Mouse (Mus musculus): Measurements from ENCODE around the gene Sptbn1. TPM values are rescaled to one million over a fixed set of nuclear protein-coding genes. Genes with fewer than 3 reads are reported as not detected.

Sptbn1 gene
- total and polyA plus RNA-seq, 2 experiments from 2014 or later: 150 to 328 TPM

- Histone ChIP-seq H3K4me1 (ENCODE audit: insufficient read depth) (no peaks in the 10 kb centered on the region), H3K9me3 (ENCODE audit: low read length) (no peaks in the 10 kb centered on the region), H3K36me3 (ENCODE audit: insufficient read depth) (no peaks in the 10 kb centered on the region), H3K27ac (ENCODE audit: low read depth, low read length) (no peak overlapping the region), H3K27me3 (ENCODE audit: insufficient read depth, low read length) (no peaks in the 10 kb centered on the region), H3K4me2 (ENCODE audit: low read depth) (no peak overlapping the region), H3K9ac (no peak overlapping the region), H3K4me3 (ENCODE audit: low read depth, low read length) (no peak overlapping the region)
- DNase-seq: no peak
- ATAC-seq: no peak
- TF ChIP-seq CTCF (IDR thresholded peaks at IDR 0.05; ENCODE audit: low read depth): no peak
- WGBS: 97% methylated on average over 3 of the region's 3 CpGs
Measured at GRCm38 (mm10) chr11:30190119-30190518, 77.9 kb downstream of the Sptbn1 start.

- no peaks in the 10 kb centered on the region for H3K9me3 ChIP-seq (ENCODE audit: low read length)
- no peaks in the 10 kb centered on the region for H3K27me3 ChIP-seq (ENCODE audit: insufficient read depth, low read length)
- no peak for TF ChIP-seq CTCF (IDR thresholded peaks at IDR 0.05; ENCODE audit: low read depth)
- no peak overlapping the region for H3K4me2 ChIP-seq (ENCODE audit: low read depth)
- H3K9ac ChIP-seq: no peak overlapping the region
- no peaks in the 10 kb centered on the region for H3K4me1 ChIP-seq (ENCODE audit: insufficient read depth)
- no peak overlapping the region for H3K4me3 ChIP-seq (ENCODE audit: low read depth, low read length)
- ATAC-seq (no peak), DNase-seq (no peak)
- no peak overlapping the region for H3K27ac ChIP-seq (ENCODE audit: low read depth, low read length)
- H3K36me3 ChIP-seq (ENCODE audit: insufficient read depth): peaks cover 5% of the 10 kb centered on the region; the same call in 1 of the 2 replicates
- 53% methylated on average over 4 of the region's 4 CpGs for WGBS
Measured at GRCm38 (mm10) chr11:30186902-30187470, 81.0 kb downstream of the Sptbn1 start.

DNA sequence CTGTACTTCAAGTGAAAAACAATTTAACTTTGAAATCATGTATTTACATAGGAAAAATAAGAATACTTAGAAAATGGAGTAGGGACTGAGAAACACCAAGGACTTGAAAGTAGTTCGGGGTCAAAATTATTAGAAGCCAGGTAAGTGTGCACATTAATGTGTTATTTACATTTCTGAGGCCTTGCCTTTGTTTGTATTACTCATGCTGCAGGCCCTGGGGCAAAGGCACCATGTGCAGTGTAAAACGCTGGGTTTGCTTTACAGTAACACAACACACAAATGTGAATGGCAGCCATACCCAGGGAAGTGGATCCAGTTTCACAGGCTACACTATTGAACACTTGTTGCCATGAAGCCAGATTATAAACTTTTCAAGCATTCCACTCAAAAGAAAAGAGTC lies 83.4 kb downstream of the Sptbn1 start:
- Histone ChIP-seq H3K27me3 (ENCODE audit: insufficient read depth, low read length) (no peaks in the 10 kb centered on the region), H3K36me3 (ENCODE audit: insufficient read depth) (peaks cover 5% of the 10 kb centered on the region; the same call in 1 of the 2 replicates), H3K27ac (ENCODE audit: low read depth, low read length) (no peak overlapping the region), H3K9ac (no peak overlapping the region), H3K9me3 (ENCODE audit: low read length) (no peaks in the 10 kb centered on the region), H3K4me2 (ENCODE audit: low read depth) (no peak overlapping the region), H3K4me1 (ENCODE audit: insufficient read depth) (no peaks in the 10 kb centered on the region), H3K4me3 (ENCODE audit: low read depth, low read length) (no peak overlapping the region)
- no peak for DNase-seq
- whole genome bisulfite sequencing: 71% methylated on average over 2 of the region's 2 CpGs
- ATAC-seq: no peak
- no peak for TF ChIP-seq CTCF (IDR thresholded peaks at IDR 0.05; ENCODE audit: low read depth)

DNA sequence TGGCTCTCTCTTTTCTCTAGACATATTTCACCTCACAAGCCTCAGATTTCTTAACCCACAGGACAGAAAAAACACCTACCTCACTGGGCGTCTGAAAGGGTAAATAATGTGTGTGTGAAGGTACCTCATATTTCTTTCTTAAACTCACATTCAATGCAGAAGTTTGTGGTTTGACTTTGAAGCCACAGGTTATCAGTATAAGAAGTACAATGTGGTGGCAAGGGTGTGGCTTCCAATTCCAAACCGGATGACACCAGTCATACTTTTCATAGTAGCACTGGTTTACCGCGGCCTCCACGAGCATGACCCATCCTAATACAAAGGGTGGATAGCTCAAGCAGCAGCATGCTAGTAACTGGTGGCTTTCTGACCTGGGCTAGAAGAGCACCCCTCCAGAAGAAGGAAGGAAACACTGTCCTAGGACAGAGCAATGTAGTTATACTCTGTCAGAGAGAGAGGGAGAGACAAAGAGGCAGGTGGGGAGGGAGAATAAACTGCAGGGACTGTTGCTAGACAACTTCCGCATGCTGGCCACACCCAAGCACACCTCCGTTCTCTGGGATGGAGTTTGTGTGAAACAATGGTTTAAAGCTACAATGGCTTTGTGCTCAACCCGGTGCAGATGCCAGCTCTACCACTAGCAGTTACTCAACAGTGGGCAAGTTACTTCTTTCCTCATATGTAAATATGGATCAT lies 85.1 kb downstream of the Sptbn1 start:
- Histone ChIP-seq H3K9me3 (ENCODE audit: low read length) (no peaks in the 10 kb centered on the region), H3K4me3 (ENCODE audit: low read depth, low read length) (no peak overlapping the region), H3K27me3 (ENCODE audit: insufficient read depth, low read length) (no peaks in the 10 kb centered on the region), H3K36me3 (ENCODE audit: insufficient read depth) (peaks cover 5% of the 10 kb centered on the region; the same call in 1 of the 2 replicates), H3K4me1 (ENCODE audit: insufficient read depth) (no peaks in the 10 kb centered on the region), H3K4me2 (ENCODE audit: low read depth) (no peak overlapping the region), H3K27ac (ENCODE audit: low read depth, low read length) (no peak overlapping the region), H3K9ac (no peak overlapping the region)
- DNase-seq (no peak), ATAC-seq (no peak)
- no peak for TF ChIP-seq CTCF (IDR thresholded peaks at IDR 0.05; ENCODE audit: low read depth)
- WGBS: 89% methylated on average over 8 of the region's 8 CpGs

- Histone ChIP-seq H3K27ac (ENCODE audit: low read depth, low read length) (no peak overlapping the region), H3K4me2 (ENCODE audit: low read depth) (no peak overlapping the region), H3K27me3 (ENCODE audit: insufficient read depth, low read length) (no peaks in the 10 kb centered on the region), H3K4me3 (ENCODE audit: low read depth, low read length) (no peak overlapping the region), H3K4me1 (ENCODE audit: insufficient read depth) (no peaks in the 10 kb centered on the region), H3K36me3 (ENCODE audit: insufficient read depth) (peaks cover 2% of the 10 kb centered on the region; the same call in 1 of the 2 replicates), H3K9ac (no peak overlapping the region), H3K9me3 (ENCODE audit: low read length) (no peaks in the 10 kb centered on the region)
- DNase-seq: no peak
- WGBS: 98% methylated on average over 2 of the region's 2 CpGs
- no peak for ATAC-seq
- TF ChIP-seq CTCF (IDR thresholded peaks at IDR 0.05; ENCODE audit: low read depth): no peak
Measured at GRCm38 (mm10) chr11:30178193-30178592, 89.8 kb downstream of the Sptbn1 start.

- Histone ChIP-seq H3K4me3 (ENCODE audit: low read depth, low read length) (no peak overlapping the region), H3K4me1 (ENCODE audit: insufficient read depth) (no peaks in the 10 kb centered on the region), H3K4me2 (ENCODE audit: low read depth) (no peak overlapping the region), H3K9me3 (ENCODE audit: low read length) (no peaks in the 10 kb centered on the region), H3K27ac (ENCODE audit: low read depth, low read length) (no peak overlapping the region), H3K36me3 (ENCODE audit: insufficient read depth) (no peaks in the 10 kb centered on the region), H3K9ac (no peak overlapping the region), H3K27me3 (ENCODE audit: insufficient read depth, low read length) (no peaks in the 10 kb centered on the region)
- DNase-seq (no peak), ATAC-seq (no peak)
- 33% methylated on average over 5 of the region's 5 CpGs for WGBS
- TF ChIP-seq CTCF (IDR thresholded peaks at IDR 0.05; ENCODE audit: low read depth): no peak
Measured at GRCm38 (mm10) chr11:30177145-30177840, 90.7 kb downstream of the Sptbn1 start.

DNA sequence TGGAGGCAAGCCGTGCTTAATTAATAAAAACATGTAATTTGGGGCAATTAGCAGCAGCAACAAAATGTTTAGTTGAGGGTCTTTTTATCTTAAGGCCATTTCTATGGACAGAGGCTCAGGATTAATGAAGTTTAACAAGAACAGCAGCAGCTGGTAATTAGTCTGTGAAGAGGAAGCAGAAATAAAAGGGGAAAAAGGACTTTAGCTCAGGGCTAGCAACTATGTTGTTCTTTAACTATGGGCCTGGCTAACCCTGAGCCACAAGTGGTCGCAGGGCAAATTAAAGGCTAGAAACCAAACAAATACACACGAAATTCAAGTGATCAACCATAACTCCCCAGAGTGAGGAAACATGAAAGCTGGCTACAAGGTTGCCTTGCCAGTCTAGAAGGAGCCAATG lies 91.9 kb downstream of the Sptbn1 start:
- H3K27me3 ChIP-seq (ENCODE audit: insufficient read depth, low read length): no peaks in the 10 kb centered on the region
- H3K4me1 ChIP-seq (ENCODE audit: insufficient read depth): no peaks in the 10 kb centered on the region
- H3K27ac ChIP-seq (ENCODE audit: low read depth, low read length): no peak overlapping the region
- H3K4me3 ChIP-seq (ENCODE audit: low read depth, low read length): no peak overlapping the region
- H3K4me2 ChIP-seq (ENCODE audit: low read depth): no peak overlapping the region
- WGBS: 14% methylated on average over 3 of the region's 3 CpGs
- peak; percentile 18; the same call in 1 of the 2 replicates for ATAC-seq
- H3K36me3 ChIP-seq (ENCODE audit: insufficient read depth): no peaks in the 10 kb centered on the region
- DNase-seq: no peak
- no peak overlapping the region for H3K9ac ChIP-seq
- H3K9me3 ChIP-seq (ENCODE audit: low read length): no peaks in the 10 kb centered on the region
- TF ChIP-seq CTCF (IDR thresholded peaks at IDR 0.05; ENCODE audit: low read depth): no peak

All from forebrain, postnatal 0 days (tissue).